Mouse (Mus musculus): Measurements from ENCODE around the gene Padi2.
A peak's percentile ranks its signal among the peaks of the same experiment; 100 is the strongest.

Padi2 gene

DNA sequence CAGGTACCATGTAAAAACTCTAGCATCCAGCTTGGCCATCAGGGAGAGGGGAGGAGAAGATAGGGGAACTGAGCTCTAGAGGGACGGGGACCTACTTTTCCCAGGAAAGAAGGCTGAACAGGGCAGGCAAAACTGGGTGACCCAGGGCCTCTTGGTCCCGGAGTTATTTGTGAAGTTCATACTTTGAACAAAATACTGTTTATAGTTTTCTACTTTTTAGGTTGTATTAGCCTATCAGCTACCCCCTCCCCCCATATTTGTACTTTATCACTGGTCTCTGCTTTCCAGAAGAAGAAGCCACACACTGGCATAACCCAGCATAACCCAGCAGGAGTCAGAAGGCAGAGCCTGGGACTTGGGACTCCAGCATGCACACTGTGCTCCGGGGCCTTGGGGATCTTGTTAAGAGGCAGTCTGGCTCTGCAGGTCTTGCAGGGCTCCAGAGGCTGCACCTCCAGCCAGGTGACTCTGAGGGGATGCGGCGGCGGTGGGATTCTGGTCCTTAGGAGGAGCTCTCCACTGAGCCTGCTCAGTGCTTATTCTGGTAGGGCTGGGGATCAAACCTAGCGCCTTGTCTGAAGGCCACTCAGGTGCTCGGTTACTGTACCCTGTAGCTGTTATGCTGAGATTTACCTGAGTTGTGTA, 25.0 kb upstream of the Padi2 start:
- DNase-seq (ENCODE audit: low read depth, low spot score) = no peak

DNA sequence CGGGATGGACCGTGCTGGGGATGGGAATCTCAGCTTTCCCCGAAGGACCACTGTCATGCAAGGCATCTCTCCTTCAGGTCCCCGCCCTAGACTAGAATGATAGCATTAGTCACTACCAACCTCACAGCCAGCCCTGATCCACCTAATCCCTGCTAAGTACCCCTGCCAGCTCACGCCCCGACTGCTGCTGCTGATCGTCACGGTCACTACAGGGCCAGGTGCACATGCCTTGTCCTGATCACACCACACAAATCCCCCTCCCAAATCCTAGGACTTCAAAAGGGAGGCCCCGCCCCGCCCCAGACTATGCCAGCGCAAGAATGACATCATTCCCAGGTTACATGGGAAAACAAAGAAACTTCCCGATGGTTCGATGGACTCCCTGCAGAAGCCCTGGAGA, 24.4 kb upstream of the Padi2 start:
- DNase-seq (ENCODE audit: low read depth, low spot score) = no peak

DNA sequence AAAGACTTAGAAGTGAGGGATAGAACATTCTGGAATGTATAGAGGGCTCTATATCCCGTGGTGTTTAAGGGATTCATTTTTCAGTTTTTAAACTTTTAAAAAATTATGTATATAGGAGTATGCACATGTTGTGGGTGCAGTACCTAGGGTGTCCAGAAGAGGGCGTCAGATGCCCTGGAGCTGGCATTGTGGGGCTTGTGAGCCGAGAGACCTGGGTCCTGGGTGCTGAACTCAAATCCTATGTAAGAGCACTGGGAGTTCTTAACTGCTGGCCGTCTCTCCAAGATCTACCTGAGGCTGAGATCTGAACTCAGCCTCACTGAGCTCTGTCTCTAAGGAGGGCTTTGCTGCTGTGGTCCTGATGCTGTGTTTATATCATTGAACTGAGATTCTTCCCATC, 23.8 kb upstream of the Padi2 start:
- peak; percentile 20 for DNase-seq (ENCODE audit: low read depth, low spot score)

DNA sequence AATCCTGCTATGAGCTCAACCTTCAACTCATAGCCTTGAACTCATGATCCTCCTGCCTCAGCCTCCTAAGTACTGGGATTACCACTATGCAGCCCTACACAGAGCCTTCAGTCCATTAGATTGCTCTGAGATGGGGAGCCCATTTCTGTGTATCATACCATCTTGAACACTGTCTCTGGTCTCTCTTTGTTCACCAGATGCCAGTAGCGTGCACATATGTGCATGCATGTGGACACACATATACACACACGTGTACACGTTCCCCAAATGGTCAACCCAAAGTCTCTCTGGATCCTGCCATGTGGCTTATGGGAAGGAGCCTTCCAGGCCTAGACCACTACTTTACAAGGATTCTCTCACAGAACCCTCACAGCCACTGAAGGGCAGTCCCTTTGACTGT, 23.2 kb upstream of the Padi2 start:
- DNase-seq (ENCODE audit: low read depth, low spot score) = no peak

DNA sequence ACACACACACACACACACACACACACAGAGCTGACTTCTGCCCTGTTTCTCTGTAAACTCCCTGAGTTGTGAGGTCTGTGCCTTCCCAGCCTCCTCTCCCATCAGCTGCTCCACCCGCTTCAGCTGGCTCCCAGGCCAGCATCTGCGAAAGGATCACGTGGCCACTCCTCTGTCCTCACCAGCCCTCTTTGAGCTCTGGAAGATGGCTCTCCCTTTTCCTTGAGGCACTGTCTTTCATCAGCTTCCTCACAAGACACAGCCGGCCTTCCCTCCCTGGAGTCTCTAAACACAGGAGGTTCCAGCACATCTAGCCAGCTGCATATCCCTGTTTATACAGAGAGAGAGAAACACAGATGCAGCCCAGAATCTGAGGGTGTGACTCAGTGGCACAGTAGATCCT, 22.3 kb upstream of the Padi2 start:
- DNase-seq (ENCODE audit: low read depth, low spot score) = no peak

DNA sequence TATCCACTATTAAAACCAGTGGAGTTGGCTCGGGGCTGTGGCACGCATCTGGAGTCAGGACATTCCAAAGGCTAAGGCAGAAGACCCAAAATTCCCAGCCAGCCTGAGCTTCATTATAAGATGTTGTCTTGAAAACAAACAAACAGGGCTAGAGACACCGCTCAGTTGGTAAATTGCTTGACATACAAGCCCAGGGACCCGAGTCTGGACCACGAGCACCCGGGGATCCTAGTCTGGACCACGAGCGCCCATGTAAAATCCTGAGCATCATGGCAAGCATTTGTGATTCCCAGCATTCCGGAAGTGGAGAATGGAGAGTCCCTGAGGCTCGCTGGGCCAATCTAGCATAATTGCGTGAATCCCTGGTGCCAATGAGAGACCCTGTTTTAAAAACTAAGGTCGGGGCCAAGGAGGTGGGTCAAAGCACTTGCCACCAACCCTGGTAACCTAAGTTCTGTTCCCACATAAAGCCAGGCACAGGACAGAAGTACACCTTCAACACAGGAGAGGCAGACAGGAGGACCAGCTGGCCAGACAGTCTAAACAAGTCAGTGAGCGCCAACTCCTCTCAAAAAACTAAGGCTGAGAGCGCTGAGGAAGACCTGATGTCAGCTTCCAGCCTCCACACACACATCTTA, 14.5 kb upstream of the Padi2 start:
- no peak for DNase-seq (ENCODE audit: low read depth, low spot score)

DNA sequence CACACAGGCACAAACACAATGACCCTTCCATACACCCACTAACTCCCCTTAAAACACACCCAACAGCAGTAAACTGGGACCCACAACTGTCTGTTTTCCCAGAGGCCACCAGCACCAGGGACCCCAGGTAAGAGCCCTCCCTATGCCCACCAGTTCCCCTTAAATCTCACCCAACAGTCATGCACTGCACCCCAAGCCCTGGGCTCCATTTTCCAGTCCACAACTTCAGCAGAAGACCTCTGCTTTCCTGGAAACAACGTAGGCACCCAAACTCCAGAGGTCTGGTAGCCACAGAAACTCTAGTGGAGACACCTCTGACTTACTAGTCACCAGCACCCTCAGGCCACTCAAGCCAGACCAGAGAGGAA, 14.0 kb upstream of the Padi2 start:
- no peak for DNase-seq (ENCODE audit: low read depth, low spot score)

DNA sequence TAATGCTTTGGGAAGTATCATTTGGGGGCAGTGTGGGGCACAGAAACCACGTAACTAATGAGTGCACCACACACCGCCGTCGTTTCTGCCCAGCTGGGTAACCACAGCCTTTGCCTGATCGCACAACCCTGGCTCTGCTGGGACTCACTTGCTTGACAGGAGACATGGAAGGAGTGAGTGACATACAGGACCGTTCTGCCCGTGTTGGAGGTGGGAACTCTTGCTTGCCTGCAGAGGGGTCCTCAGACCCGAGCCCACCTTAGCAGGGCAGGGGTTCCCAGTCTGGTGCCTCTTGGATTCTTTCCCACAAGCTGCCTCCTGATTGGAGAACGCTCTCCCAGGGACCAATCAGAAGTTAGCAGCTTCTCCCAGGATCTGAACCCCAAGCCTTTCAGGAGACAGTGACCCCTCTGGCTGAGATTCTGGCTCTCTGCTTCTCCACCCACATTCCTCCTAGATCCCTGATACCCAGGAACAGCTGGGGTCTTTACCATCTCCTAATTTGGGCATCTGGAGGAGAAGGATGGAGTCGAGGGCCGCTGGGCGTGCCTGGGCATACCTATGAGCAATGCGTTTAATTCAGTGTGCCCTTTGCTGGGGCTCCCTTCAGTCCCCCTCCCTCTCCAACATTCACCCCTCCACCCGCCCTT, 1.2 kb upstream of the Padi2 start:
- no peak for DNase-seq (ENCODE audit: low read depth, low spot score)

DNA sequence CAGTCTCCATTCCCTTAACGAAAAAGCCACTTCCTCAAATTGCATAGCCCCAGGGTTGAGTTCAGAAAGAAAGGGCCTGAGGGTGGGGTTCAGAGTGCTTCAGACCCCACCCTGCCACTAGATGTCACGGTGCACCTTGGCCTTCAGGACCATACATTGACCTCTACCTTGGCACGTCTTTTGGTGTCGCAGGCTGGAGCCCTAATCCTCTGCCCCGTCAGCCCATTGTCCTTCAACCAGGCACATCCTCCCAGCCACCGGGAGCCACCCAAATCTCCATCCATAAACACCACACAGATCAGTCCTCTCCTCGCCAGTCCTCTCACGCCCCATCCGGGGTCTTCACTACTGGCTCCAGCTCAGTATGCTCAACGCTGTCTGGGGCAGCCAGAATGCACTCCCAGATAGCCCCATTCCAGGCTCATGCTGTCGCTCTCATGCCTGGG, 695 bp upstream of the Padi2 start:
- DNase-seq (ENCODE audit: low read depth, low spot score) = peak; percentile 47

DNA sequence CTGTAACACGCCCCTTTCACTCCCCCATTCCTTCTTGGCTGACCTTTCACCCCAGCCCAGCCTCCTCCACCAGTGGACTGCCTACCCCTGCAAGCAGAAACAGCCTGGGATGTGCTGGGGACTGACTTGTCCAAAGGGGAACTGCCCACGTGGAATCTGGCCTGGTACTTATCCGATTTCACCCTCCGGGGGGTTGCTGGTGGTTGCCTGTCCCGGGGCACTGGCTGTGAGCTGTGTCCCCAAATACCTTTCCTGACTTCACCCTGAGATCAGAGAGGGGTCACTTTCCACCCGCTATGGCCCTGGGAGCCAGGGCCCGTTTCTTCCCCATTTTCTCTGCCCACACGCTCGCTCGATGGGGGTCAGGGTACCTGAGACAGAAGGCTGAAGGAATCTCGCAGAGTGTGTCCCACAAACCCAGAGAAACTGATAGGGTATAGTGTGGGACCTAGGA, 710 bp downstream of the Padi2 start:
- no peak for DNase-seq (ENCODE audit: low read depth, low spot score)

DNA sequence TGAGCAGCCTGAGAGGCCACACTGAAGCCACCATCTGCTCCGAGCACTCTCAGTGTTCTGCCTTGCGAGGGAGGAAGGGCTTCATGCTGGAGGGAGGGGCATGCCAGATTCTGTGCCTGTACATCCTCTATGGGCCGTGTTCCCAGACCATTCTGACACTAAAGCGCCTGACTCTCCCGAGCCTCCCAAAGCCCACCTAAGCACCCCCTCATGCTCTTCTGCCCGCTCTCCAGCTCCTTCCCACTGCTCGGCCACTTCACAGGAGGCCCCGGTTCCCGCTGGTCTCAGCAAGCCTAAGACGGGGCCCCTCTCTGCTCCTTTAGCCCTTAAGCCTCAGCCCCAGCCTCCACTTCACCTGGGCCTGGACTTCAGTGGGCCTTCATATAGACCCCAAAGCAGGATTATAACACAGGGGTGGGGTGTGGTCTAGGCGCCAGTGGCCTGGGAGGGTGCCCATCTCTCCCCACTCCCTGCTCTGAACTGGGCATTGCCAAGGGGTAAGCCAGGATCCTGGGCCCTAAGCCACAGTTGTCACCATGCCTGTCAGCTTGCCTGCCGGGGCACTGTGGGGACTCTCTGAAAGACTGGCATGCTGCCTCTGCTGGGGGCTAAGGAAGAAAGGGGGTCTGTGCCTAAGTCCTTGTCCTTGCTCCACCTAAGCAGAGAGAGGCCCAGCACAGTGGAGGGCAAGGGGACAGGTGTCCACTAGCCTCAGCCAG, 1.3 kb downstream of the Padi2 start:
- DNase-seq (ENCODE audit: low read depth, low spot score) = no peak

DNA sequence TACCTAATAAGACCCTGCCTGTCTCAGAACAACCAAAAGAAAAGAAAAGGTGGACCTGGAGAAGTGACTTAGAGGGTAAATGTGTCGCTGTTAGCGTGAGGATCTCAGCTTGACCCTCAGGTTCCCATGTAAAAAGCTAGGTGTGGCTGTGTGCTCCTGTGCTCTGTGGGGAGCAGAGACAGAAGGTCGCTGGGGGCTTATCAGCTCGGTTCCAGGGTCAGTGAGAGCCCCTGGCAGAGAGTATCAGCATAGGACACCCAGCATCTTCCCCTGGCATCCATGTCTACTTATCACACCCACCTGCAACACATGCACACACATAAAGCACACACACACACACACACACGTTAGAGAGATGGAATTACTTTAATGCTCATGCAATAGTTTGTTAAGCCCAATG, 2.5 kb downstream of the Padi2 start:
- DNase-seq (ENCODE audit: low read depth, low spot score) = no peak

DNA sequence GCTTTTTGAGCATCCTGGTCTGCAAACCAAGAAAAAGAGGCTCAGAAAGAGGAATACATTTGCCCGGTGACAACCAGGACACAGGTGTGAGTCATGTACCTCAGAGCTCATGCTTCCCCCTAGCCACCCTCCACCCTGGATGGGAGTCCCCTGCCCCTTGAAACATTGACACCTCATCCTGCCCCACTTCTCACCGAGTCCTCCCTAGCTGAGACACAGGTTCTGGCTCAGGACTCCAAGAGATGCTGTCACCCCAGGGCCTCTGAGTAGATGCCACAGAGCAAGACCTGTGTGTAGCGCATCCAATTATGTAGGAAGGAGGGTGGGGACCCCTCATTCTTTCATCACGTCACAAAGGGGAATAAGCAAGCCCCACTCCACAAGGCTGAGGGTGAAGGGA, 3.4 kb downstream of the Padi2 start:
- no peak for DNase-seq (ENCODE audit: low read depth, low spot score)

DNA sequence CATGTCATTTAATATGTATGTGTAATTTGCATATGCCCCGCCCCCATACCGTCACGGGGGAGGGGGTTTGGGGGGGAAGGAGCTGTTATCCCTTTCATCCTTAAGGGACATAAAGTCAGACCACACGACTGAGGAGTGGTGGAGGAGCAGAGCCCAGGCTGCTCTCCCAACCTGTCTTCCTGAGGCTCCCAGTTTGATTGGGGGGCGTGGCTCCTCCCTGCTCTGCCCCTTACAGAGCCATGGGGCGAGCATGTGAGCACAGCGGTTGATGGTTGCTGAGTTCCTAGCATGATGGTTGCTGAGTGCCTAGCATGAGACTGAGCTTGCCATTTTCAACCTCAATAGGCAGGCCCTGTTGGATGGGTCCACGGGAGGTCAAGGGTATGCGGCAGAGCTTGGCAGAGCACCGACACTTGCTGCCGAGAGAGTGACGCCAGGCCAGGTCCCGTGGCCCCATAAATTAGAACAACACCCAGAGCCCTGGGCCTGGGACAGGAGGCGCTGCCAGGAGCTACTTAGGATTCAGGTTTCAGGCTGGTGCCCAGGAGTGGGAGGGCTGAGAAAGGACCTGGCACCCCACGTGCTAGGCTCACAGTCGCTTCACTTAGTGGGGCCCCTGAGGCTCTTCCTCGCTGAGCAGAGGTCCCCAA, 4.6 kb downstream of the Padi2 start:
- no peak for DNase-seq (ENCODE audit: low read depth, low spot score)

DNA sequence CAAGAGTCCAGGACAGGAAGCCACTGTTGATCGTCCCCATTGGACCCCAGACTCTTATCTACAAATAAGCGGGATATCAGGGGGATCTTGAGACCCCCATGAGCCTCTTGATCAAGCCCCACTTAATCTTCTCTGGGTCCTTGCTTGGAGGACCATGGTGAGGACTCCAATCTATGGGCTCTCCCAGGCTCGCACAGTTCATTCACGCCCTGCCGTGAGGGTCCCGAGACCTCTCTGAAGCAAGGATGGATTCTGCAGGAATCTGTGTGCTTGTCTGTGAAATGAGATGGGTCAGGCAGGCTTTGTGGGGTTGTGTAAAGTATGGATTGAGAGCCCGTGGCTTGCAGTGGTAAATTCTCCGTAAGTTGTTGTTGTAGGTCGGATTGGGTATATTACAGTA, 5.3 kb downstream of the Padi2 start:
- no peak for DNase-seq (ENCODE audit: low read depth, low spot score)

DNA sequence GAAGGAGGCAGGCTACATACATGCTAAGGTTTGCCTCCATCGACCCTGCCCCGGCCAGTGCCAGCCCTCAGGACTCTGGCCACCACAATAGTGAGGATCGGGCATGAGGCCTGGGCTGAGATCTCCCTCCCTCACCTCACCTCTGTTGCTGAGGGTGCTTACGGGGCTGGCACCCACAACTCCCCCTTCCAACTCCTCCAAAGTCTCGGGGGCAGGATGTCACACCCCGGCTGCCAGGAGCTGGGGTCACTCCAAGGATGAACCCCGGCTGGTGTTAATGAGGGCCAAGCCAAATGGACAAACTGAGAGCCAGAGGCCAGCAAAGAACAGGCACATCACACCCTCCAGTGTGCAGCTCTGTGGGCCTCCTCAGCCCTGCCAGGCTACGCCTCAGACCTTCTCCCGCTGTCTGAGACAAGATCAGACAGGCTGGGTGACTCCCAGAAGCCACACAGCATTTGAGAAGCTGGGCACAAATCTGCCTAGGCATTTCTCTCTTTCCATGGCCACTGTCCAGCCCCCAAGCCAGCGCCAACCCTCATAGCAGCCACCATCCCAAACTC, 6.2 kb downstream of the Padi2 start:
- no peak for DNase-seq (ENCODE audit: low read depth, low spot score)

DNA sequence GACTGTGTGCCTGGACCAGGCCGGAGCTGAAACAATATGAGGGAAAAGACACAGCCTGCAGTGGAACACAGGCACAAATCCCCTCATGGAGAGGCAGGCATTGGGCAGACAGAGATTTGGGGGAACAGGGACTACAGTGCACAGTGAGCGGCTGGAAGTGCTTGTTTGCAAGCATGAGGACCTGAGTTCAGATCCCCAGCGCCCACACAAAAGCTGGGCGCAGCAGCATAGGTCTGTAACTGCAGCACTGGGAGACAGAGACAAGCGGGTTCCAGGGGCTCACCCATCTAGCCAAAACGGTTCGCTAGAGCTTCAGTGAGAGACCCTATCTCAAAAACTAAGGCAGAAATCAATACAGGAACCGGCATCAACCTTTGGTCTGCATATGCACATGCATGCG, 7.4 kb downstream of the Padi2 start:
- DNase-seq (ENCODE audit: low read depth, low spot score) = no peak

DNA sequence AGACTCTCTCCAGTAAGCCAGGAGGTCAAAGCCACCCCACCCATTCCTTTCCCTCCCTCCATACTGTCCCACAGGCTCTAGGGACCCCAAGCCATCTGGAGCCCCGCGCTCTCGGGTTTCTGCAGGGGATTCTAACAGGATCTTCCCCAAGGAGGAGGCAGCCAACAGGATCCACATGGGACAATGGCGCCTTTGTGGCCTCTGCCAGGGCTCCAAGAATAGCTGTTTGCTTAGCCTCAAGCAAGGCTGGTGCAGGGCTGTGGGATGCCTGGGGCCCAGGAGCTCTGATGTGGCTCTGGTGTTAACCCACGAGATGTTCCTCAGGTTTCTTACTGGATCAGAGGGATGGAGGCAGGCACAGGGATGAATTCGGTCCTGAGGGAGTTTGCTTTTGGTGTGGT, 8.6 kb downstream of the Padi2 start:
- DNase-seq (ENCODE audit: low read depth, low spot score) = no peak

DNA sequence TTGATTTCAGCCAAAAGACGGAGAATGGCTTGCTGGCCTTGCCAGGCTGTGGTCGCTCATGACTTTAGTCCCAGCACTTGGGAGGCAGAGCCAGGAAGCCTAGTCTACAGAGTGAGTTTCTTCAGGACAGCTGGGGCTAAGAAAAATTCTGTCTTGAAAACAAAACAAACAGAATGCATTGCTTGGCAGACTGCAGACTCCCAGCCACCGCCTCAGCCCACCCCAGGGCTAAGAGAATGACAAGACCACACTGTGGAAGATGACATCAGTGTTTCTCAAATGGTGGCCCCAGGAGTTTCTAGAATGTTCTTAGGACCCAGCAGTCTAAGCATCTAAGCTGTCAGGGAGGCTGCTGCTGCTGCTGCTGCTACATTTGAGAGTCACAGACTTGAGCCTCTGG, 9.1 kb downstream of the Padi2 start:
- DNase-seq (ENCODE audit: low read depth, low spot score) = no peak

DNA sequence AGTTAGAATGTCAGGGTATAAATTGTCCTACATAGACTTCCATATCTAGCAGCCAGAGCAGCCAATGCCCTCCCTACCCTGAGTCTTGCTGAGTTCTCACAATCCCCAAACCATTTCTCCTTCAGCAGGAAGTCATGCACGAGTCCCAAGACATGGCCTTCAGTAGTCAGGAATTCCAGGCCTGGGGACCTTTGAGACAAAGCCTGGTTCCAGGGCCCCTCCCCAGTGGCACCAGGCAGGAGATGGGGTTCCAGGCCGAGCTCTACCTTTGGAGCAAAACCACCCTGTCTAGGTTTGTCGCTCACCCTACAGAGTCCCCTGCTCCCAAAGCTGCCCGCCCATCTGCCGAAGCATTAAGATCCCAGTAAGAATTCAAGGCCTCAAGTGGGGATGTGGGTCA, 10.2 kb downstream of the Padi2 start:
- DNase-seq (ENCODE audit: low read depth, low spot score) = no peak

DNA sequence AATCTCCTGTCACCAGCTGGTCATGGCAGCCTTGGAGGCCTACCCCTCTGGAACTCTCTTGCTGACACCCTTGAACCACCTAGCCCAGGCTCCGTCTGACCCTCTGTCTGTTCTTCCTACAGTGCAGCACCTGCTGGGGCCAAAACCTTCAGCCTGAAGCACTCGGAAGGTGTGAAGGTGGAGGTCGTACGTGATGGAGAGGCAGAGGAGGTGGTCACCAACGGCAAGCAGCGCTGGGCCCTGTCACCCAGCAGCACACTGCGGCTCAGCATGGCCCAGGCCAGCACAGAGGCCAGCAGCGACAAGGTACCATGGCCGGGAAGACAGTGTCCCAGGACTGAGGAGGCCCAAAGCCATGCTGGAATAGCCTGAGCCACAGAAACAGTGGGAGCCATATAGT, 11.3 kb downstream of the Padi2 start:
- no peak for DNase-seq (ENCODE audit: low read depth, low spot score)

All from CD4-positive, CD25-positive, alpha-beta regulatory T cell, adult 2 months (primary cell).